Mouse (Mus musculus): Measurements from ENCODE around the gene Palm2.

Gene Palm2

DNA sequence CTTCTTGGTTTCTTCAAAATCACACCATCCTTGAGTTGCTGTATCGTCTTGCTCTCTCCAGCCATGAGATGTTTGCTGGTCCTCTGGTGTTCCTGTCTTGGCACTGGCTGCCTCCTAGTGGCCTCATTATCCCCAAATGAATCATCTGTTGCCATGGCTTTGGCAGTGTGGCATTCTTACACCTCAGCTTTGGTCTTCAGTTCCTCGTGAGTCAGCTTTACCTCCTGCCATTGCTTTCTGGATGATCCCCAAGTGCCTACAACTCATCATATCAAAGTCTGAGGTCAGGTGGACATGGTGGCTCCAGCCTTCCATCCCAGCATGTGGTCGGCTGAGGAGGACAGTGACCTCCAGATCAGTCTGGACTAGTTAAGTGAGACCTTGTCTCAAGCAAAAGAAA lies 232.1 kb downstream of the Palm2 start:
- no peak for DNase-seq (ENCODE audit: low read depth, low spot score)

- DNase-seq (ENCODE audit: low read depth, low spot score): no peak
Observed at GRCm38 (mm10) chr4:57670813-57671469, 236.9 kb downstream of the Palm2 start.

- no peak for DNase-seq (ENCODE audit: low read depth, low spot score)
Observed at GRCm38 (mm10) chr4:57672541-57672940, 238.5 kb downstream of the Palm2 start.

DNA sequence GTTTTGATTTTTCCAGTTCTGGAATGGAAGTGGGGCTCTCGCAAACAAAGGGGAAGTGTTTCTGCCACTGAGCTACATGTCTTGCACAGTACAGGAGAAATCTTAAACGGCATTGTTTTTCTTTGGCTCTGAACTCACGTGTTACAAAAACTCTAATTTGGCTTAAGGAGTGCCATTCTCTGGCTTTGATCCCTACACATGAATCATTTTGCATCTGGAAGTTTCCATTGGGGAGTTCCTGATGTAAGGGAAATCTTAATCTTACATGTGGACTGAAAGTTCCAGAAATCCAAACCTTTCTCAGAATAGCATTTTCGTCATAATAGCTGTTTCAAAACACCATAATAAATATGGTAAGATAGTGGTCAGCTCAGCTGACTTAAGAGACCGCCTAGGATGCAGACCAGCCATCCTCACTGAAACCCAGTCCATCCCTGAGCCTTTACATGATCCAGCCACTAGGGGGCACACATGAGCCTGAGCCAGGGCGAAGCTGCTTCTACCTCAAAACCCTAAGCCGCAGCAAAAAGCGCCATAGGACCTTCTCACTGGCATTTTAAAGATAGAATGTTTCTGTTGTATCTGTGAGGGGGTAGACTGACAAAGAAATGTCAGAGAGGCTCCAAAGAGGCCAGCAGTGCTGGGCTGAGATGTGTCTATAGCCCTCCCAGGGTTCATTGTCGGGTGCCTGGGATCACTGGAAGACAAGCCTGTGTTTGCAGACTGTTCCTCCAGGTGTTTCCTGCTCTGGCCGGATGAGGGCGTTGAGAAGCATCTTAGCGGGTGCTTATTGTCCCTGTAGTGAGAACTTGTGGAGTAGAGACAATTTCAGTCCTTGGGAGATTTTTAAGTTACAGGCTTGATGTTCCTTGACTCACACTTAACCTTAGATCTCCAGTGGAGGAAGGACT lies 239.2 kb downstream of the Palm2 start:
- DNase-seq (ENCODE audit: low read depth, low spot score): peak; percentile 79

- DNase-seq (ENCODE audit: low read depth, low spot score): no peak
Observed at GRCm38 (mm10) chr4:57674351-57674750, 240.3 kb downstream of the Palm2 start.

DNA sequence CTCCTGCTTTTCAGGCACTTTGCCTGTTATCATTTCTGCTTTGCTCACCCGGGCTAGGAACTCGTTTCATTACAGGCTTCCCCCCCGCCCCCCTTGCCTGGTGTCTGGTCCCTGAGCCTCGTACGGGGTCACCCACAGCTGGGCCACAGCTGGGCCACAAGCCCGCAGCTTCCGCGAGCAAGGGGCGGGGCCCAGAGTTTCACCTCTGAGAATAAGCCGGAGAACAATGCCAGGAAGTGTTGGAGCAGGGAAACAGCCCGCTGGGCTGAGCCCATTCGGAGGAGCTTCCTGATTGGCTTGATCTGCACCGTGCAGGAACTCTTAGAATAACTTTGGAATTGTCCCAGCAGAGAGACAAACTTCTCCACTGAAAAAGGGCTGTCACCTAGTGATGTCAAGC lies 241.3 kb downstream of the Palm2 start:
- no peak for DNase-seq (ENCODE audit: low read depth, low spot score)

GRCm38 (mm10) chr4:57677916-57678315 lies 243.9 kb downstream of the Palm2 start:
- no peak for DNase-seq (ENCODE audit: low read depth, low spot score)

DNA sequence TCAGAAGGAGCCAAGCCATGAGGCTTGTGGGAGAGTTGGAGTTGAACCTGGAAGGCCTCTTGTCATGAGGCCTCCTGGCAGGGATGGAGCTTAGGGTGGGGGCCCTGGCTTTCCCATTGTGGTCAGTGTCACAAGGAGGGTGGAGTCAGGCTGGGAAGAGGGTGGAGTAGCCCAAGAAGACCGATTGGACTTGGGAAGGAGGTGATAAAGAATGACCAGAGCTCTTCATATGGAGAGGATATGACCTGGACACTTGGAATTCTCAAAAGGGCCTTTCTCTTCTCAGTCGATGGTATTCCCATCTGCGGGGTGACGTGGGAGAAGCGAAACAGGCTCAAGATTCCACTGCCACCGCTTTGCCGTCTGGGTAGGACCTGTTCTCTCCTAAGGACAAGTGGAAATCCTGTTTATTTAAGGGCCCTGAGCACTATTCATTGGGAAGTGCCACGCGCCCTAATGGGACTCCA lies 245.0 kb downstream of the Palm2 start:
- DNase-seq (ENCODE audit: low read depth, low spot score): no peak

DNA sequence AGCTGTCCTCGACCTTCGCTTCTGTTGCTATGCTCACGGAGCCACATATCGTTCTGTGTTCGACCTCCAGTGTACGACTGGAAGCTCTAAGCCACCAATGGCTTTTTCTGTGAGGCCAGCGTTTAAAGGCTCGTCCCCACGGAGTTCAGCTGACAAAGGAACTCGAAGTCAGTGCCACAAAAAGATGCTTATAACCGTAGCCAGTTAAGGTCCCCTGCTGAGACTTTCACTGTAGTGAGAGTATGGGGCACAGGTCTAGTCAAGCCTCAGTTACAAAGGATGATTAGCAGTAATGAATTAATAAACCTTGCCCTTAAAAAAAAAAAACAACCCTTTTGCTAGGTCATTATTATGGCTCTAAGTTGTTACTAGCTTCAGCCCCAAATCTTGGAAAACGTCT lies 246.1 kb downstream of the Palm2 start:
- no peak for DNase-seq (ENCODE audit: low read depth, low spot score)

GRCm38 (mm10) chr4:57681511-57681910 lies 247.5 kb downstream of the Palm2 start:
- DNase-seq (ENCODE audit: low read depth, low spot score): peak; percentile 34

DNA sequence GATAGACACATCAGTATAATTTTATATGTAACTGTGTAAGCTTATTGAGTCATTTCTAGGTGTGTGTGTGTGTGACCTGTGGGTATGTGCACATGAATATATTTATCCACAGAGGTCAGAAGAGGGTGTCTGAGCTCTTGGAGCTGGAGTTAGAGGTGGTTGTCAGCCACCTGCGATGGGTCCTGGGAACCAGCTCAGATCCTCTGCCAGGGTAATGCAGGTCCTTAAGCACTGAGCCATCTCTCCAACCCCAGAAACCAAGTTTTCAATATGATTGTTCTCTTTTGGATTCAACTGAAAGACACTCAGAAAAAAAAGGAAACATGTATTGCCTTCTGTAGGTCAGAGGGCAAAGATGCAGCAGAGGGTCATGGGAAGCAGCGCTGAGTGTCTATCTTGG lies 248.3 kb downstream of the Palm2 start:
- no peak for DNase-seq (ENCODE audit: low read depth, low spot score)

- no peak for DNase-seq (ENCODE audit: low read depth, low spot score)
Observed at GRCm38 (mm10) chr4:57682944-57683343, 248.9 kb downstream of the Palm2 start.

DNA sequence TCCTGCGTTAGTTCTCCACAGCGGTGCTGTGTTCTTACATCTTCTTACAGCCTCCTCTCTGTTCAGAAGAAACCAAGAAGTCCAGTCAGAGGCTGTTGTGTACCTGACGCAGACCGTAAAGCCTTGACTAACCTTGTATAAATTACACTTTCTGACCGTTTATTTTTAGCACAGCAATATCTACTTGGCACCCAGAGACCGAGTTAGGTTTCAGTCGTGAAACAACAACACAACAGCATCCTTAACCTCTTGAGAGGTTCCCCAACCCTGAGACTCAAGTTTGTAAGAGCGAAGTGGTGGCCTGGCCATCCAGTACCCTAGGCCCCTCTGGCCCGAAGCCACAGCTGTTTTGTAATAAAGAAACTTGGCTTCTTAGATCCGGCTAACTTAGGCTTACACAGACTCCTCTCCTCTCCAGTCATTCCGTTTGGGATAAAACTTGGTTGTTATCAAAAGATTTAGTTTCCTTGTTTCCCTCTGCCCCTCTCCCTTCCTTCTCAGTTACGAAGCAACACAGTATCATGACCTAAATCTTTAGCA lies 250.7 kb downstream of the Palm2 start:
- DNase-seq (ENCODE audit: low read depth, low spot score): no peak

GRCm38 (mm10) chr4:57686736-57687135 lies 252.7 kb downstream of the Palm2 start:
- DNase-seq (ENCODE audit: low read depth, low spot score): no peak

DNA sequence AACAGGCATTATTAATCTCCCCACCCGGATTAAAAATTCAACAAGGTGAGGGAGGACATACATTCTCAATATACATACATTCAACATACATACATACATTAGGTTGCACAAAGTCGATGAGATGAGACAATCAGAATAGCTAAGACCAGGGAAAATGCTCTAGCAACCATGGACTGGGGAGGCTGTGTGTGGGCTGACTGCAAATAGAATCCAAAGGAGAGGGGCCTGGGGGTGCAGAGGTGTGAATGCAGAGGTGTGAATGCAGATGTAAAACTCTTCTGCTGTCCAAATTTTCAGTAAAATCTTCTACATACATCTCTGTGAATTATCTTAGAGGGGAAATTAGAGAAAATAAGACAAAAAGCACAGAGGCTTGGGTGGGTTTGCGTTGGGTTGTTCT lies 253.5 kb downstream of the Palm2 start:
- no peak for DNase-seq (ENCODE audit: low read depth, low spot score)

GRCm38 (mm10) chr4:57688131-57688530 lies 254.1 kb downstream of the Palm2 start:
- DNase-seq (ENCODE audit: low read depth, low spot score): no peak

- DNase-seq (ENCODE audit: low read depth, low spot score): no peak
Observed at GRCm38 (mm10) chr4:57690001-57690400, 256.0 kb downstream of the Palm2 start.

- no peak for DNase-seq (ENCODE audit: low read depth, low spot score)
Observed at GRCm38 (mm10) chr4:57690805-57691204, 256.8 kb downstream of the Palm2 start.

DNA sequence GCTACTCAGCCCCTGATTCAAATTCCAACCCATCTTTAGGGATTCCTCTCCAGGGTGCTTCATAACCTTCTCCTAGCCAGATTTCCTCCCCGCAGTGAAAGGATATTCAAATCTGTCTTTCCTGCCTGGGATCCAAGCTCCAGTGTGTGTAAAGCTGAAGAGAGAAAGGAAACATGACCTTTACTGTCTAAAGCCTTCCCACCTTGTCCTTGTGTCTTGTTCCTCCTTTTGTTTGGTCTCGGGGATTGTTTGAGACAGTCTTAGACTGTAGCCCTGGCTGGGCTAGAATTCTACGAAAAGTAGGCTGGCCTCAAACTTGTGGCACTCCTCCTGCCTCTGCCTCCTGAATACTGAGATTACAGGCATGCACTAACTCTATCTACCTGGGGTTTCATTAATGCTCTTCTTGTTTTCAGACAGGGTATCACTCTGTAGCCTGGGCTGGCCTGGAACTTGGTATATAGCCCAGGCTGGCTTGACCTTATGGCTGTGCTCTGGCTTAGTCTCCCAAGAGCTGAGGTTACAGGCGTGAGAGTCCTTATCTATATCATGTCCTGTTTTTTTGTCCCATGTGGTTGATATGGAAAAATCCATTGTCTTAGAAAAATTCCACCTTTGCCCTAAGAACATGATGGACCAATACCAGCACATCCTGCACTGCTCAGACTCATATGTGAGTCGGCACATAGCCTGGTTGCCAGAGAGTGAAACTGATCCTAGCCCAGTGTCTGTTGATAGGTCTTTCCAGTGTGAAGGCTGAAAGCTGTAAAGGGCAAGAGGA lies 260.5 kb downstream of the Palm2 start:
- no peak for DNase-seq (ENCODE audit: low read depth, low spot score)

- no peak for DNase-seq (ENCODE audit: low read depth, low spot score)
Observed at GRCm38 (mm10) chr4:57696955-57697354, 262.9 kb downstream of the Palm2 start.

- no peak for DNase-seq (ENCODE audit: low read depth, low spot score)
Observed at GRCm38 (mm10) chr4:57697918-57698611, 264.0 kb downstream of the Palm2 start.
